Mouse (Mus musculus): ENCODE data around the gene Mcl1.
"Not testable (repeated sequence)": the region's sequence is repeated elsewhere in the genome, so short reads cannot be mapped to it uniquely, and the experiment has no call there.

DNA sequence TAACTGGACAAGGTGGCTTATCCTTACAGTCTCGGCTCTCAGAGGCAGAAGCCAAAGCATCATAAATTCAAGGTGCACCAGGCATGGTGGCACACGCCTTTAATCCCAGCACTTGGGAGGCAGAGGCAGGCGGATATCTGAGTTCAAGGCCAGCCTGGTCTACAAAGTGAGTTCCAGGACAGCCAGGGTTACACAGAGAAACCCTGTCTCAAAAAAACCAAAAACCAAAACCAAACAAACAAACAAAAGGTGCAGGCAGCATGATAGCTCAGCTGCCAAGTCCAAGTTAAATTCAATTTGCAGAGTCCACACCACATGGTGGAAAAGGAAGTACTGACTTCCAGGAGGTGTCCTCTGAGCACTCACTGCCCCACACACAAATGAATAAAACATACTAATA, 4.2 kb upstream of the Mcl1 start:
- TF ChIP-seq CTCF (conservative IDR thresholded peaks at IDR 0.05; ENCODE audit: insufficient read depth, insufficient read length, low read depth, low read length); POLR2A (IDR thresholded peaks at IDR 0.05; ENCODE audit: low read depth, low read length): not testable (repeated sequence)
